Mouse (Mus musculus) kidney, adult 2 months (tissue): Measurements from ENCODE around the gene Susd3.

ENCODE experiments used
- CTCF ChIP-seq: fragments of 200-500 bp; conservative IDR thresholded peaks from 2 replicates; pipeline ENCODE4 v1.5.1; 2011; ENCODE audit warnings: low read depth, mild to moderate bottlenecking, control low read depth, low read length, moderate library complexity, mixed read lengths; ENCODE audit not compliant: insufficient read depth, insufficient read length
- POLR2A ChIP-seq: fragments of 200-500 bp; IDR thresholded peaks from one replicate; pipeline ENCODE4 v1.6.1; 2011; ENCODE audit warnings: low read depth, low read length, control low read depth

DNA sequence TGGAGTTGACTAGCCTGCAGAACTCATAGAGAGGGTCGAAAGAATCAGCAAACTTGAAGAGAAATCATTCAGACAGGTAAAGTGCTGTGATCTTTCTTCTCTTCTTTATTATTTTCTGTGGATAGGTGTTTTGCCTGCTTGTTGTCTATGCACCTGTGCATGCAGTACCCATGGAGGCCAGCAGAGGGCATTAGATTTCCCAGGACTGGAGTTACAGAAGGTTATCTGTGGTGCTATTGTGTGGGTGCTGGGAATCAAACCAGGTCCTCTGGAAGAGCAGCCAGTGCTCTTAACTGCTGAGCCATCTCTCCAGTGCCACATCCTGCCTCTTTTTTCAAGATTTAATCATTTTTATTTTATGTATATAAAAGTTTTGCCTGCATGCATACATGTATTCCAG is 42.9 kb upstream of the Susd3 start:
- TF ChIP-seq CTCF (peak; percentile 44), POLR2A (no peak)
